Mouse (Mus musculus): ENCODE data around the gene Krt4. TPM values are rescaled to one million over a fixed set of nuclear protein-coding genes. Genes with fewer than 3 reads are reported as not detected.

The Krt4 gene
- polyA plus RNA-seq, 1 experiment from 2014 or later = 0.68 TPM

DNA sequence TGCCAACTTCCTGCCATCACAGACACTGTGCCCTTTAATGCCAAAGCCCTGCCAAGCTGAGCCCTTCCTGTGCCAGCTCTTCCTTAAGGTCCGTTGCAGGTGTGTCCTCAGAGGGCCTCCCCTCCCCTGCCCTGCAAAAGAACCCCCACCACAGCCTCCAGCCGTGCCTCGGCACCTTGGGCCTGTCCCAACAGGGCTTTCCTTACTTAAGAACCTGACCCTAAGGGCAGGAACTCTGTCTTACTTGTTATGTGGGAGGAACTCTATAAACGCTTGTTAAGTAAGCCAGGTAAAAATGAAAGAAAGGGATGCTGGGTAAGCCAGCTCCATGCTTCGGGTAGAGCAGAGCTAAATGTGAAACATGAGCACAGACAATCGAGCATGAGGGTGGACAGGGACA, 8.5 kb upstream of the Krt4 start:
- Histone ChIP-seq H3K9ac (no peak overlapping the region), H3K9me3 (no peaks in the 10 kb centered on the region), H3K4me2 (replicated peaks) (no peak overlapping the region), H3K4me1 (peaks cover 21% of the 10 kb centered on the region), H3K27ac (no peak overlapping the region), H3K36me3 (no peaks in the 10 kb centered on the region), H3K4me3 (no peak overlapping the region), H3K27me3 (peaks cover 10% of the 10 kb centered on the region)
- ATAC-seq (ENCODE audit: insufficient number of reproducible peaks, insufficient read depth, low FRiP score, low TSS enrichment) = no peak
- WGBS = 55% methylated on average over 6 of the region's 6 CpGs

DNA sequence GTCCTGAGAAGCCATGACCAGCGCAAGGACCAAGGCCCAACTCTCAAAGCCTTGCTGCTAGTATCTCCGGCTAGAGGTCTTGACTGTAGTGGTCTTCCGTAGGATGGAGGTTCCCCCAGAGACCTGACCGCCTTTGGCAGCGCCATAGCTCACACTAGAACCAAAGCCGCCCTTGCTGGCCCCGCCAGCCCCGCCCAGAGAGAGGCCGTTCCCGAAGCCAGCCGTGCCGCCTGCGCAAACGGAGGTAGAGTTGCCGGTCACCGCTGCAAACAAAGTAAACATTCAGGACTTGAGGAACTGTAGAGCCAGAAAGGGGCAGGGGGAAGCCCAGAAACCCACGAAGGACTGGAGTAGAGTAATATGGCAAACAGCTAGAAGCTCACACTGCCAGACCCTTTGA, 5.1 kb upstream of the Krt4 start:
- no peaks in the 10 kb centered on the region for H3K9me3 ChIP-seq
- peaks cover 28% of the 10 kb centered on the region for H3K4me1 ChIP-seq
- H3K36me3 ChIP-seq = no peaks in the 10 kb centered on the region
- H3K27ac ChIP-seq = no peak overlapping the region
- ATAC-seq (ENCODE audit: insufficient number of reproducible peaks, insufficient read depth, low FRiP score, low TSS enrichment) = no peak
- H3K9ac ChIP-seq = no peak overlapping the region
- peaks cover 10% of the 10 kb centered on the region for H3K27me3 ChIP-seq
- H3K4me3 ChIP-seq = peak overlapping the region; percentile 15; the same call in 1 of the 2 replicates
- H3K4me2 ChIP-seq (replicated peaks) = peak overlapping the region; percentile 37
- WGBS = 5% methylated on average over 17 of the region's 17 CpGs

DNA sequence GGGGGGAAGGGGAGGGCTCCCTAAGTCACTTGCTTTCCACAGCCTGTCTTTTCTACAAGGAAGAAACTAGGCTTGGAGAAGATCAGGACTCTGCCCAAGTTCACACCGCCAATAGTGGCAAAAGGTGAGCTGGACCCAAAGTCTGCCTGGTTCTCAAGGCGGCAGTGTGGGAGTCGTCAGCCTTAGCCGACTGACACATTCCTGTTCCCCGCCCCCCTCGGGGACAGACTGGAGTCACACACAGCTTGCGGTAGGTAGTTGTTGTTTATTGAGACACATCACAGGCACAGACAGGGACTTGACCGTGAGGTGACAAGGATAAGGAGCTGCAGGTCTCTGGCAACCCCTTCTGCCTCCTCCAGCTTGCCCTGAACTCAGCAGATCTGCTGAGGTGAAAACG, 4.6 kb upstream of the Krt4 start:
- peaks cover 10% of the 10 kb centered on the region for H3K27me3 ChIP-seq
- no peak overlapping the region for H3K27ac ChIP-seq
- H3K4me2 ChIP-seq (replicated peaks) = no peak overlapping the region
- ATAC-seq (ENCODE audit: insufficient number of reproducible peaks, insufficient read depth, low FRiP score, low TSS enrichment) = no peak
- no peaks in the 10 kb centered on the region for H3K36me3 ChIP-seq
- 12% methylated on average over 9 of the region's 9 CpGs for WGBS
- H3K9ac ChIP-seq = no peak overlapping the region
- no peak overlapping the region for H3K4me3 ChIP-seq
- no peaks in the 10 kb centered on the region for H3K9me3 ChIP-seq
- H3K4me1 ChIP-seq = peaks cover 28% of the 10 kb centered on the region

DNA sequence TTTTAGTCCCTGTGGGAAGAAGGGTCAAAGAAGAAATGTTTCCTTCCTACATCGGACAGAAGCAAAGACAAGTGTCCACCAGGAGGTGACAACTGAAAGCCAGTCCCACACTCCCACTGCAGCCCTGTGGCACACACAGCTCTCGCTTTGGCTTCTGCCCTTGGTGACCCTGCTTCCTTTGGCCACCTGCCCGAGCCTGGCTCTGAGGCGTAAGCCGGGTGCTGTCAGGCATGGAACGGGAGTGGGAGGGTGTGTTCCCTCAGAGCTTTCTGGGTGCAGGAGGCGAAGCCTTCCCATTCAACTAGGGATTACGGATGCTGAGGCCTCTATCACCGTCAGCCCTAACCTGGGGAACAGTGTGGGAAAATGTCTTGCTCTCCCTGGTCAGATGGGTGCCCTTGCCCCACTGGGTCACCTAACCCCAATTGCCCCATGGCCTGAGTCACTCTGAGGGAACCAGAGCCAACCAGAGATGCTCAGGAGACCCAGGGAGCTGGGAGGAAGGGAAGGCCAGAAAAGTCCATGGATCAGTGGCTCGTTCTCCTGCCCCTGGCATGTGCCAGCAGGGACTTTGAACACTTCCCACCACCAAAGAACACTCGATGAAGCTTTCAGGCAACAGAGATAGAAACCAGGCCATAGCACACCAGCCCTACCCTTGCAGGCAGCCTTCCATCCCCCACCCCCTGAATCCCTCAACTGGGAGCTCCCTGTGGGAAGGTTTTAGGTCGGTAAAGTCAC, 3.0 kb upstream of the Krt4 start:
- WGBS = 65% methylated on average over 12 of the region's 12 CpGs
- Histone ChIP-seq H3K4me3 (no peak overlapping the region), H3K27ac (0 out of 2 replicates have a peak overlapping the region, but pooled peaks have one; percentile 4), H3K9ac (no peak overlapping the region), H3K4me1 (peaks cover 28% of the 10 kb centered on the region), H3K36me3 (no peaks in the 10 kb centered on the region), H3K27me3 (peaks cover 10% of the 10 kb centered on the region), H3K9me3 (no peaks in the 10 kb centered on the region), H3K4me2 (replicated peaks) (no peak overlapping the region)
- no peak for ATAC-seq (ENCODE audit: insufficient number of reproducible peaks, insufficient read depth, low FRiP score, low TSS enrichment)

DNA sequence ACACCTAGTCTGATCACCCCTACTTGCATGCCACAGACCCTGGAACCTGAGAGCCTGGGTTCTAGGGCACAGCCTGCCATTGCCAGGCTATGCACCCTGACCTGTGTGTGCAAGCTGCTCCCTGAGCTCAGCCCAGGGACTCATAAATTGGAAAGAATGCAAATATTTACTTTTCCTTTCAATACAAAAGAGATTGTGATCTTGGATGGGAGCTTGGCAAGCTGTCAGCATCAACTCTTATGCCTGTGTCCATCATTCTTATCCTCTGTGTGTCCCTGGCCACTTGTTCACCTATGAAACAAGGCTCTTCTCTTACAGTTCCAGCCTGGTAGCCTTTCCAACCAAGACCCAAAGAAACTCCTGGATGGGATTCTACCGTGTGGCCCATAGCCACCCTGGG, 506 bp upstream of the Krt4 start:
- Histone ChIP-seq H3K4me1 (peaks cover 20% of the 10 kb centered on the region), H3K27me3 (peaks cover 2% of the 10 kb centered on the region; the same call in 1 of the 2 replicates), H3K4me2 (replicated peaks) (no peak overlapping the region), H3K9ac (no peak overlapping the region), H3K9me3 (no peaks in the 10 kb centered on the region), H3K27ac (no peak overlapping the region), H3K4me3 (no peak overlapping the region), H3K36me3 (no peaks in the 10 kb centered on the region)
- 84% methylated on average over 1 of the region's 1 CpGs for whole genome bisulfite sequencing
- no peak for ATAC-seq (ENCODE audit: insufficient number of reproducible peaks, insufficient read depth, low FRiP score, low TSS enrichment)

DNA sequence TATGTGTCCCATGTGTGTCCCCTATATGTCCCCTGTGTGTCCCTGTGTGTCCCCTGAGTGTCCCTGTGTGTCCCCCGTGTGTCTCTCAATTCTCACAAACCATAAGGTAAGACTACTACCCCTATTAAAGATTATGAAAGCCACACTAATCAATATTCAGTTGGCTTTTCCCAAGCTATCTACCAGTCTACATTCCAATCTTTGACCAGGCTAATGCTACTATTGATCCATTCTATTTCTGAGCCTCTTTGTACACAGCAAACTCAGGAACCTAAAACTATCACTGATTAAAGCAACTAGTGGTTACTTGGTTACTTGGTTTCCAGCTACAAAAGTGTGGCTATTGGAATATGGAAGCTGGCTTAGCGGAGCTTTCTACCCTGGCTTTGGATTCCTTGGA, 2.2 kb downstream of the Krt4 start:
- Histone ChIP-seq H3K4me2 (replicated peaks) (no peak overlapping the region), H3K4me1 (no peaks in the 10 kb centered on the region), H3K36me3 (no peaks in the 10 kb centered on the region), H3K27ac (no peak overlapping the region), H3K27me3 (no peaks in the 10 kb centered on the region), H3K4me3 (no peak overlapping the region), H3K9me3 (no peaks in the 10 kb centered on the region), H3K9ac (no peak overlapping the region)
- ATAC-seq (ENCODE audit: insufficient number of reproducible peaks, insufficient read depth, low FRiP score, low TSS enrichment) = no peak
- 87% methylated on average over 2 of the region's 2 CpGs for WGBS

DNA sequence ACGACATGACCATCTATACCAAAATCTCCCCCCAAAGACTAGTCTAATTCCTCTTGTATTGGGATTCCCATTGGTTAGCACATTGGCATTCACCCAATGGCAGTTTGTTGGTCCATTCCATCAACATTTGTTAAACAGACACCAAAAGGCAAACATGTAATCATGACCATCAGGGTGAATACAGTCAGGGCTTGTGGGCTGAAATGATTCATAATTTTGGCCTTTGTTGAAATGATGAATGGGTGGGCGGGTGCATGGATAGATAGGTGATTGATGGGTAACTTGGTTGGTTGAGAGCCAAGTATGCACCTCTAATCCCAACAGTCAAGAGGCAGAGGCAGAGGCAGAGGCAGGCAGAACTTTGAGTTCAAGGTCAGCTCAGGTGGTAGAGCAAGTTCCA, 8.5 kb downstream of the Krt4 start:
- WGBS = 75% methylated on average over 2 of the region's 2 CpGs
- ATAC-seq (ENCODE audit: insufficient number of reproducible peaks, insufficient read depth, low FRiP score, low TSS enrichment) = no peak
- no peak overlapping the region for H3K27ac ChIP-seq
- no peak overlapping the region for H3K4me2 ChIP-seq (replicated peaks)
- no peaks in the 10 kb centered on the region for H3K27me3 ChIP-seq
- H3K9me3 ChIP-seq = no peaks in the 10 kb centered on the region
- no peak overlapping the region for H3K4me3 ChIP-seq
- H3K36me3 ChIP-seq = no peaks in the 10 kb centered on the region
- no peak overlapping the region for H3K9ac ChIP-seq
- H3K4me1 ChIP-seq = no peaks in the 10 kb centered on the region

DNA sequence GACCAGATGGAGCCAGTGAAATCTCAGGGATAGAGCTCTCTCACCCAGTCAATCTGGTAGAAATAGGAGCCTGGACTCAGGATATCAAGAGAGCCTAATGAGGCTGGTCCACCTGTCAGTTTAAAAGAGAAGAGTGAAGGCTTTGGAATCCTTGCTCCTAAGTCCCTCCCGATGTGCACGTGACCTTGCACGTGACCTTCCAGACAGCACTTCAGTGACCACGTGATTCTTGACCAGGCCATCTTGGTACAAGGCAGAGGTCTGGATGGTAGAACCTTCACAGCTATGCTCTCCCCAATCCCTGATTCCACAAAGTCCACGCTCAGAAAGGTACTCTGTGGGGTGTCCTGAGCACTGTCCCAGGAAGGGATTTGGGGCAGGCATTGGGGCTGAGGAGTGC, 19.7 kb downstream of the Krt4 start:
- WGBS = 74% methylated on average over 5 of the region's 5 CpGs
- Histone ChIP-seq H3K4me1 (no peaks in the 10 kb centered on the region), H3K27ac (no peak overlapping the region), H3K36me3 (no peaks in the 10 kb centered on the region), H3K9me3 (no peaks in the 10 kb centered on the region), H3K9ac (no peak overlapping the region), H3K4me2 (replicated peaks) (no peak overlapping the region), H3K4me3 (no peak overlapping the region), H3K27me3 (no peaks in the 10 kb centered on the region; the same call in 1 of the 2 replicates)
- ATAC-seq (ENCODE audit: insufficient number of reproducible peaks, insufficient read depth, low FRiP score, low TSS enrichment) = no peak

DNA sequence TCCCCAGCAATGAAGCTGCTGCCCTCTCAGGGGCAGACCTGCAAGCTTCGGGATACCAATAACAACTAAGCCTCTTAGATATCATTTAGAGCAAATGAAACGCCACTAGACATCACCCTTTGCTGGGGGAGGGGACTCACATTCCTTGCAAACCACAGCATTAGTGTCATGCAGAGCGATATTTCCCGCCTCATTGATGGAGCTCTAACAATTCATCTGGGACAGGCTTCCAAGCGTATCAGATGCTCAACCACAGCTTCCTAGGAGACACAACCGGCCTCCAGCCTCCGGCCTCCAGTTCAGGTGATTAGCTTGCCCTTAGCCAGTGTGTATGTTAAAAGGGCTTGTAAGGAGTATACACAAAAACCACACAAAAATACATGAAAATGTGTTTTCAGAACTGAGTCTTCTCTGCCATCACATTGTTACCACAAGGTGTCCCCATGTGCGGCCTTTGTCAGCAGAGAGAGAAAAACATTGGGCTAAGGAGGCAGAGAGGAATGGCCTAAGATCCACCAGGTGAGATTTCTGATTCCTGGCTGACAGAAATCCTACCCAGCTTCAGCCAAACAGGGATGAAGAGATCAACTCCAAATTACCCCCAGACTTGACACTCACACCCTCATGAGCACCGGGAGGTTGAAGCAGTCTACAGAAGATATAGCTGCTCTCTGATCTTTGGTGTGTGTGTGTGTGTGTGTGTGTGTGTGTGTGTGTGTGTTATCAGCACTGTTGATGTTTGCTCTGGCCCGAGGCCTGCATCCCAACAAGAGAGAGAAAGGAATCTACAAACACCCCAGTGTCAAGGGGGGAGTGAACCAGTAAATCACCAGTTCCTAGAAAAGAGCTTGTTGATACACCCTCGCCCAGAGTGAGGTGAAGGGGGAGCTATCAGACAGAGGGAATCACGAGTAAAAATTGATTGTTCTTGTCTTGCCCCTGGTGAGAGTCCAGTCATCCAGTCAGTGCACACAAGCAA, 22.1 kb downstream of the Krt4 start:
- no peak for ATAC-seq (ENCODE audit: insufficient number of reproducible peaks, insufficient read depth, low FRiP score, low TSS enrichment)
- 52% methylated on average over 12 of the region's 12 CpGs for WGBS
- Histone ChIP-seq H3K9me3 (no peaks in the 10 kb centered on the region), H3K27me3 (no peaks in the 10 kb centered on the region; the same call in 1 of the 2 replicates), H3K27ac (no peak overlapping the region), H3K4me2 (replicated peaks) (no peak overlapping the region), H3K9ac (no peak overlapping the region), H3K36me3 (no peaks in the 10 kb centered on the region), H3K4me3 (no peak overlapping the region), H3K4me1 (no peaks in the 10 kb centered on the region)

DNA sequence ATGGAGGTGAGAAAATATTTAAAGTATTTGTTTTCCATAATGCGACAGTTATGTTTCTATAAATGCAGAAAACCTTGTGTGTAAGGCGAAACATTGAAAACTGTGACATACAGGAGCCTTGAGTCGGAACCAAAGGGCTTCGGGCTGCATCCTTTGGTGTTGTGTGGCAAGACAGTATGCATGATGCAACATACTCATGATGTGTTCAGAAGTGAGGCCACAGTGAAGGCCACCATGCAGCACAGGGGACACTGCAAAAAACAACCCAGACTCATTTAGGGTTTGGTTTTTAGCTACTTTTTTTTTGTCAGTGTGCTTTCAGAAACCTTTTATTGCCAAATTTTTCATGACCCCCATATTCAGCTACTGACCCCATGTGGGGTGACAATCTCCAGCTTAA, 29.3 kb downstream of the Krt4 start:
- WGBS = 90% methylated on average over 4 of the region's 4 CpGs
- Histone ChIP-seq H3K4me3 (no peak overlapping the region), H3K9ac (no peak overlapping the region), H3K27me3 (peaks cover 3% of the 10 kb centered on the region; the same call in 1 of the 2 replicates), H3K9me3 (no peaks in the 10 kb centered on the region), H3K4me2 (replicated peaks) (no peak overlapping the region), H3K36me3 (no peaks in the 10 kb centered on the region), H3K4me1 (no peaks in the 10 kb centered on the region), H3K27ac (no peak overlapping the region)
- ATAC-seq (ENCODE audit: insufficient number of reproducible peaks, insufficient read depth, low FRiP score, low TSS enrichment) = no peak

DNA sequence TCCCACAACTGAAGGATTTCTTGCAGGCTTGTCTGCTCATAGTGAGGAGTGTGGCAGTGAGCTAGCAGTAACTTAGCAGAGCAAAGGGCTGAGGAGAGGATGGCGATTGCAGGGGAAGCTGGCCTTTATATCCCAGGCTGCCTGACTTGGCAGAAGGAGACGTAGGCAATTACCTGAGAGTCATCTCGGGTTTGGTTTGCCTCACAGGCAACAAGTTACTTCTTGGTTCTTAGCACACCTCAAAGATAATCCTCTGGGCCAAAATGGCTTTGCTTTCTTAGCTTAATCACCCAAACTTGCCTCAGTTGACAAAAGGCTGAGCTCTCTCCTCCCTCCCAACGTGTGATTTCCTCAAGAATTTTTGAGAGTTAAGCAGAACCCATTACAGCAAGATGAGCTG, 31.7 kb downstream of the Krt4 start, which contains the start of gene Krt76:
Krt76 (minus strand) TSS at position 101 of the 400 bp plus-strand sequence.
- Histone ChIP-seq H3K4me2 (replicated peaks) (no peak within 1 kb of the TSS), H3K9ac (no peak within 1 kb of the TSS), H3K27ac (no peak within 1 kb of the TSS), H3K4me3 (no peak within 1 kb of the TSS), H3K27me3 (peaks cover 3% of the 10 kb centered on the region; the same call in 1 of the 2 replicates), H3K4me1 (no peaks in the 10 kb centered on the region), H3K36me3 (no peaks in the 10 kb centered on the region), H3K9me3 (no peaks in the 10 kb centered on the region)
- 52% methylated on average over 4 of the region's 4 CpGs for WGBS
- ATAC-seq (ENCODE audit: insufficient number of reproducible peaks, insufficient read depth, low FRiP score, low TSS enrichment) = no peak

DNA sequence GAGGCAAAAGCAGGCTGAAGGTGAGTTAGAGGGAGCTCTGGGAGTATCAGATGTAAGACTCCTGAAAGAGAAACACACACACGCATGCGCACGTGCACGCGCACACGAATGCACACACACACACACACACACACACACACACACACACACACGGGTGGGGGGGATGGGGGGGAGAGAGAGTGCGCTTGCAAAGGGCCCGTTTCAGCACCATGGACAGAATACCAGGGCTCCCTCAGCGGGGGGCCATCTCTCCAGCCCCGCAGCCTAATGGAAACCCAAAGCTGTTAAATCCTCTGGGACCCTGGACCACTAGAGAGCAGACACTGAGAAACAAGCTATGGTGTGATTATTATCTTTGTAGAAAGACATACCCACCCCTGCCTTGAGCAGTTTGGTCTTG, 44.8 kb downstream of the Krt4 start:
- H3K4me3 ChIP-seq = no peak overlapping the region
- ATAC-seq (ENCODE audit: insufficient number of reproducible peaks, insufficient read depth, low FRiP score, low TSS enrichment) = no peak

More for the DNA sequence above, 44.8 kb downstream of the Krt4 start:
- 21% methylated on average over 6 of the region's 11 CpGs for WGBS
- no peak overlapping the region for H3K9ac ChIP-seq
- H3K27ac ChIP-seq = no peak overlapping the region
- no peak overlapping the region for H3K4me2 ChIP-seq (replicated peaks)
- H3K4me1 ChIP-seq = no peaks in the 10 kb centered on the region
- H3K27me3 ChIP-seq = peaks cover 3% of the 10 kb centered on the region; the same call in 1 of the 2 replicates
- H3K9me3 ChIP-seq = no peaks in the 10 kb centered on the region
- no peaks in the 10 kb centered on the region for H3K36me3 ChIP-seq

Data from embryonic facial prominence, embryonic 12.5 days (tissue).